Mouse (Mus musculus): Measurements from ENCODE around the gene Lat2.
"Not testable (repeated sequence)": the region's sequence is repeated elsewhere in the genome, so short reads cannot be mapped to it uniquely, and the experiment has no call there.

Gene Lat2

DNA sequence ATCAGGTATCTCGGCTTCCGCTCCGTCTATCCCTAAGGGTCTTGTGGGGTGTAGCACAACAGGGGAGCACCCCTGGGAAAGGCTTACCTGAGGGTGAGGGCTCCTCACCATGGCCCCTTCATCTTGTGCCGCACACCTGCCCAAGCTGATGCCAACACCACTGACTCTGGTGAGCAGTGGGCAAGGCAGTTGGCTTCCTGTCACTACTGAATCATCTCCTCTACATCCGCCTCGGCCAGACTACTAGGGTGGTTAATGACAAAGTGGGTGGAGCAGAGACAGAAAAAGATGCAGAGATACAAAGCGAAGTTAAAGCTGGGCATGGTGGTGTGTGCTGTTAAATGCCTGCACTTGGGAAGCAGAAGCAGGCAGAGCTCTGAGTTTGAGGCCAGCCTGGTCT, at the start of gene Lat2:
Gene Lat2 (minus strand): TSS at position 224 of the 400 bp plus-strand sequence.
- peak; percentile 74 for DNase-seq (ENCODE audit: low read depth, low spot score)

DNA sequence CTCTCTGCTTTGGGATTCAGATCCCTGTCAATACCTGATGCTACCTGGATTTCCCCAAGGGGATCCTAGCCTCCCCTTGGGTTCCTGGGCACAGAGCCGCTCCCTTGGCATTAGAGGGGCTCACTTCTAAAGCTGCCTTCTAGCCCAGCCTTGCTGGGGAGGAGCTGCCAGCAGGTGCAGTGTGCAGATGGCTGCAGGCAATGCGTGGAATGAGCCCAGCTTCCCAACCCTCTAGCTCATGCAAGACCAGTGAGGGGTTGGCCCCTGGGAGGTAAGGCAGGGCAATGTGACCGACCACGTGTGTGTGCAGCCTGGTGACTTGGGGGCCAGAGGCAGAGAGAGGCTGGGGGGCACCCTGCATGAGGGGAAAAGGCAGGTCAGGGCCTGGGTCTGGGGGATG, 41.9 kb upstream of the Lat2 start:
- no peak for DNase-seq (ENCODE audit: low read depth, low spot score)

- peak; percentile 42 for DNase-seq (ENCODE audit: low read depth, low spot score)
These were observed 37.2 kb upstream of the Lat2 start for GRCm38 (mm10) chr5:134652015-134652414.

DNA sequence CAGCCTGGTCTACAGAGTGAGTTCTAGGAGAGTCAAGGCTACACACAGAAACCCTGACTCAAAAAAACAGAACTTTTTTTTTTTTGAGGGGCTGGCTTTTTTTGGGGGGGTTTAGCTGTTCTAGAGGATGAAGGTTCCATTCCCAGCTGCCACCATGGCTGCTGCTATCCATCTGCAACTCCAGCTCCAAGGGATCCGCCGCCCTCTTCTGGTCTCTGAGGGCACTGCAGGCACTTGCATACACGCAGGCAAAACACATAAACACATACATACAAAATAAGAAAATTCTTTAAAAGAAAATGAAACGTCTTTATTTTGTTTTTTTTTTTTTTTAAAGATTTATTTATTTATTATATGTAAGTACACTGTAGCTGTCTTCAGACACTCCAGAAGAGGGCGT, 36.1 kb upstream of the Lat2 start:
- DNase-seq (ENCODE audit: low read depth, low spot score) = peak; percentile 30

GRCm38 (mm10) chr5:134648976-134649375, 34.2 kb upstream of the Lat2 start:
- DNase-seq (ENCODE audit: low read depth, low spot score) = not testable (repeated sequence)

- DNase-seq (ENCODE audit: low read depth, low spot score) = no peak
These were observed 32.6 kb upstream of the Lat2 start for GRCm38 (mm10) chr5:134647394-134647793.

GRCm38 (mm10) chr5:134646461-134646860, 31.6 kb upstream of the Lat2 start:
- no peak for DNase-seq (ENCODE audit: low read depth, low spot score)

DNA sequence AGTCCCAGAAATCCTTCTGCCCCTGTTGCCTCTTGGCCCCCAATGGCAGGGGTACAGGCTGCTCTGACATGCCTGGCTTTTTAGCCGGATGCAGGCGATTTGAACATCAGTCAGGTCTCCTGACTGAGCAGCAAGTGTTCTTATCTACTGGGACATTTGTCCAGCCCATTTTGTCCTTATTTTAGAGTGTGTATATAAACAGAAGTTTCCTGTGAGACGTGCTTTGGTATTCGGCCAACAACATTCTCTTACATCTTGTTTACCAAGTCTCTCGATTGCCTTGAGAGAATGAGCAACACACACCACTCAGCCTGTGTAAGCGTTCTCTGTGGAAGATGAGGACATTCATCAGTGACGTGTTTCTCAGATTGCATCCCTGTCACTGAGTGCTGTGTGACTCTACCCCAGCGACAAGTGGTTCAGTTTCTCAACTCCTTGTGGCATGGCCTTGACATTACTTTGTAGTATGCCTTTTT, 29.9 kb upstream of the Lat2 start:
- no peak for DNase-seq (ENCODE audit: low read depth, low spot score)

DNA sequence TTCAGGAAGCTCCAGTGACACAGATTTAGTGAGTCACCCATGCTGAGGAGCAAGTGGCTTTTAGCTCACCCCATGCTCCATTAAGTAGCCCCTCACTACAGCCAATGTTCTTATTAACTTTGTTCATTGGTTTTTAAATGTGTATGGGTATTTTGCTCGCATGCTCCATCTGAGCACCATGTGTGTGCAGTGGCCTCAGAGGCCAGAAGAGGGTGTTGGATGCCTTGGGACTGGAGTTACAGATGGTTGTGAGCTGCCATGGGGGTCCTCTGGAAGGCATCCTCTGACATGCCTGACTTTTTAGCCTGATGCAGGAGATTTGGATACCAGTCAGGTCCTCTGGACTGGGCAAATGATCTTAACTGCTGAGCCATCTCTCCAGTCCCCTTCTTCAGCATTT, 29.3 kb upstream of the Lat2 start:
- no peak for DNase-seq (ENCODE audit: low read depth, low spot score)

GRCm38 (mm10) chr5:134640371-134640770, 25.5 kb upstream of the Lat2 start:
- DNase-seq (ENCODE audit: low read depth, low spot score) = no peak

- DNase-seq (ENCODE audit: low read depth, low spot score) = peak; percentile 98
These were observed 24.5 kb upstream of the Lat2 start, which contains the start of gene Eif4h for GRCm38 (mm10) chr5:134639269-134639682. TSS of gene Eif4h (minus strand) at chr5:134639490.

- DNase-seq (ENCODE audit: low read depth, low spot score) = no peak
These were observed 23.8 kb upstream of the Lat2 start for GRCm38 (mm10) chr5:134638461-134639268.

DNA sequence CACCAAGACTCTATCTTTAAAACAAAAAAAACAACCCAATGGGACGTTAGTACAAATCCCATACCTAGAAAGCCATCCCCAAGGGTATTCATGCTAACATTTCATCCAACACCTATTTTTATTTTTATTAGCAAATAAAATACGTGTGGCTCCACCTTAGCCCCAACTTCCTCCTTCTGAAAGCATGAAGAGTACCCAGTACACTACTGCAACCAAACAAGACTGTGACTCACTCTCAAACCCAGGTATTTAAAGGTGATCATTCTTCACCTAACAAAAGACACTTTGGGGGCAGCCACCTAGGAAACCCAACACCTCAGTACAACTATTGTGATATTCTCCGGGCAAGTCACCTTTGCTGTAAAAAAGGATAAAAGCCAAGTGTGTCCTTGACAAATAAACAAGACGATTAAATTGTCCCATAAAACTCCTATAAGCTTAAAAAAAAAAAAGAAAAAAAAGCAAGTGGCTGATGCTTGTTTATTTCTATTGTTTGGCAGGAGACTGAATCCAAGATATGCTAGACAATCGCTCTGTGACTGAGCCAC, 23.1 kb upstream of the Lat2 start:
- no peak for DNase-seq (ENCODE audit: low read depth, low spot score)

DNA sequence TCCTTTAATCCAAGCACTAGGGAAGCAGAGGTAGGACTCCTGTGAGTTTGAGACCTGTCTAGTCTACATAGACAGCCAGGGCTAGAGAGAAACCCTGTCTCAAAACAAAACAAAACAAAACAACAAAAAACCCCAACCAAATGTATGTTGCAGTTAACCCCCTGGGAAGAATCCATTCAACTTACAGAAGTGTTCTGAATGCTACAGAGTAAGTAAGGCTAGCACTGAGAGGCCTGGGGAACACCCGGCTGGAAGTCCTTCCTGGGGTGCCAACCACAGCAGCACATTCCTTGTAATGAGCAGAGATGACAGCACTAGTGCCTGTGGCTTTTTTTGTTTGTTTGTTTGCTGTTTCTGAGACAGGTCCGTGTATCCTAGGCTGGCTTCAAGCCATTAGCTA, 18.0 kb upstream of the Lat2 start:
- no peak for DNase-seq (ENCODE audit: low read depth, low spot score)

DNA sequence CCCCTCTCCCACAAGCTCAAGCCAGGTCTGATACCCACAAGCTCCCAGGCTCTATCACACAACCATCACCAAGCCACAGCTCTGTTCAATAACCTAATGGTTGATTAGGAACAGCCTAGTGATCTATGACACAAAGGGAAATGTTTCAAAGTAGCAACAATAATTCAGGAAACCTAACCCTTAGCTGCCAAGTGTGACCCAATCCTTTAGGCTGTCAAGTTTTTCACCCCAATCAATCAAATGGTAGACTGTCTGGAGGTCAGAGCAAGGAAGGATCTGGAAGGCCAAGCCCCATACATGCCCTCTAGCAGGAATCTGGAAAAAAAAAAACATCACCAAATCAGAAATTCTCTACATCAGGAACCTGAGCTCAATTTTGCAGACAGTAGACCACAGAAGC, 16.0 kb upstream of the Lat2 start:
- DNase-seq (ENCODE audit: low read depth, low spot score) = no peak

DNA sequence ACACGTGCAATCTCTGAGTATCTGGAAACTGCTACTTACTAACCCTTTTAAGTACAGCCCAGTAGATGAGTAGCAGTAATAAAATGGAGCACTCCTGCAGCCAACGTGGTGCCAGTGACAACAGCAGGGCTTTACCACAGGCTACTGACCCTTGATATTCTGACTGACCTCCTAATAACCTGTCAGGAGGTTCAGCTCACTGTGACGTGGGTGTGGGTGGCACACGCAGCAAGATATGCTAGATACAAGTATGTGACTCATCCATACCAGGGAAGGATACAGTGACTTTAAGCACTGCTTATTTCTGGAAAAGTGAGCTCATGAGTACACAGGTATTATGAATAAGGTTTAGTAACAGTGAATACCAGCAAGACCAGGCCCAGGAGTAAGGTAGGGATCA, 14.7 kb upstream of the Lat2 start:
- DNase-seq (ENCODE audit: low read depth, low spot score) = peak; percentile 57

DNA sequence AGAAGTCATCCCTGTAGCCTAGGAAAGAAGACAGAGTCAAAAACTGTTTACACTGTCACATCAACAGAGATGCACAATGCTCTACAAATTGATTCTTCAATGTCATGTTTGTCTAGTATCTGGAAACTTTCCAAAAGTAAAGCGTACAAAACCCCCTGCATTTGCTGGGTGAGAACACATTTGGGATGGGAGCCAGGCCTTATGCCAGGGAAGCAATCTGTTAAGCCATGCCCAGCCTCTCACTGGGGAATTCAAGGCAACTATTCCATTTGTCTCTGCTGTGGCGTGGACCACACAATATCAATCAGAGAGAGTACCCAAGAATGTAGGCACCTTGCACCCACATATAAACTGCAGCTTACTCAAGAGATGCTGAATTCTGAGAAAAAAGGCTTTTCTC, 7.2 kb upstream of the Lat2 start:
- DNase-seq (ENCODE audit: low read depth, low spot score) = peak; percentile 88

DNA sequence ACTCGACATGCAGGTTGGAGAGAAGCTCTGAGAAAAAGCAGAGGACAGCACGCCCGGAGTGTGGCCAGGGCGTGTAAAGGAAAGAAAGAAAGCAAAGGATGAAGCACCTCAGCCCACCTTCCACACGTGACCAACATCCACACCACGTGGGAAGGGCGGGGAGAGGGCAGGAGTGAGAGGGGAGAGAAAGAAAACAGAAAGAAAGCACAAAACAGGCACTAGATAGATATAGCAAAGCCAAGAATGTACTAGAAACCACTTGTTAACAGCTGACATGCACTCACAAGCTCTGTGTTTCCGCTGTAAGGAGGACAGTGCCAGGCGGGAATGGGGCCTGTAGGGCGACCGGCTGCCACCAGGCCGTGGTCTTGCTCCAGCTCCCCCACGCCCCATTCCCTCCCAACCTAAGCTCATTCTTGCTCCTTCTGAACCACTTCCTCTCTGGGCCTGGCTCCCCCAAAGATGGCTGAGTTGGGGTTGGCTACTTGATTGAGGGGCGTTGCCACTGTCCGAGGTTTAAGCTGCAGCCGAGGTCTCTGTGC, 6.3 kb upstream of the Lat2 start:
- no peak for DNase-seq (ENCODE audit: low read depth, low spot score)

DNA sequence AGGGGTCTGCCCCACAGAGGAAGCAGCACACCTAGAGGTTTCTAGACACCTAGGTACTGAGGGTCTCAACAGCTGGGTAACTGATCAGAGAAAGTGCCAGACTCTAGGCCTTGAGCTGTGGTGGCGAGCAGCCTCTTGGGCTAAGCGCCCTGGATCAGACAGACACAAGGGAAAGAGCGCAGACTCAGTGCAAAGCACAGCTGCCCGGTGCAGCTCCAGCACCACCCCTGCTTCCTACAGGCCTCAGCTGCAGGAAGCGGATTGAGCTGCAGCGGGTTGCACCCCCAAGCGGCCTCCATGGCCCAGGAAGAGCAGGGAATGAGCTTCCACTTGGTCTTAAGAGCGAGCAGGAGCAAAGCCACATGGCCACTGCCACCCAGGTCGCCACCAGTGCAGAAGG, 5.6 kb upstream of the Lat2 start:
- DNase-seq (ENCODE audit: low read depth, low spot score) = peak; percentile 76

DNA sequence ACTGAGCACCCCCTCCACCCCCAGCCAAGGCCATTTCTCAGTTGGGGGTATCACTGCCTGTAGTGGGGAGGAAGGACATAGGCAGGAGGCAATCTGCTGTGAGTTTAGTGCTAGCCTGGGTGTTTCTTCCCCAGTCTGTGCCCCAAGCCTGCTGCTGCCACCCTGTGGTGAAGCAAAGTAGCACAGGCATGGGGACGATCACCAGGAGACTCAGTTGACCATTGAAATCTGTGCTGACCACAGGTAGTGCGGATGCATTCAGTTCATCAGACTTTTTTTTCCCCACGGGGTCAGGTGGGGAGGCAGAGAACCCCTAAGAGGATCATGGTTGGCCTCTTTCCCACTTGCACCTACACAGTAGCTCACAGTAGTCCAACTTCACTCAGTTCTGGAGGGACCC, 2.2 kb upstream of the Lat2 start:
- DNase-seq (ENCODE audit: low read depth, low spot score) = peak; percentile 61

DNA sequence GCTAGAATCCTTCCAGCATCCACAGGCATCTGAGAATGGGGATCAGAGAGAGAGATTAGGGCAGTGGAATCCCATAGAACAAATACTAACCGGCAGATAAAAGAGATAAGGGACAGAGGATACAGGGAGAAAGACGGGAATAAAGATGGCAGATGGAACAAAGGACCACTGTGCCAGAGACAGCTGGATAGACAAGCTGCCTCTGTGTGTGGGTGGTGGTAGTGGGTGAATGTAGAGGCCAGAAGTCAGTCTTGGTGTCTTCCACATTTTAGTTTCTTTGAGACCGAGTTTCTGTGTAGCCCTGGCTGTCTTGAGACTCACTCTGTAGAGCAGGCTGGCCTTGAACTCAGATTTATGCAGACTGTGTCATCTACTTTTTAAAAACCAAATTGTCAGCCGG, 955 bp upstream of the Lat2 start:
- peak; percentile 66 for DNase-seq (ENCODE audit: low read depth, low spot score)

DNA sequence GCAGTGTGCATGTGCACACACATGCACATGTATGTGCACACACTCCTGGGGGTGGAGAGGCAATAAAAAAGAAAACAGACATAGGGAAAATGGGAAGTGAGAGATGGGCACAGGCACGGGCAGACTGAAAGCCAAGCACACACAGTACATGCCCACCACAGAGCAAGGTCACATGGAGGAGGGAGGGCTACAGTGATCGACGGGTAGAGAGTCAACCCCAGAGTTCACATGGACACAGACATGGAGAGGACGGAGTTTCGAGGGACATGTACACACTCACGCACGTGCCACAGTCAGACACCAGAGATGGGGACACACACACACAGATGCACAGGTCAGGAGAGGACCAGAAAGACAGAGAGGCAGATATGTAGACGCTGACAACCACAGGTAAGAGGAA, 555 bp upstream of the Lat2 start:
- no peak for DNase-seq (ENCODE audit: low read depth, low spot score)

DNA sequence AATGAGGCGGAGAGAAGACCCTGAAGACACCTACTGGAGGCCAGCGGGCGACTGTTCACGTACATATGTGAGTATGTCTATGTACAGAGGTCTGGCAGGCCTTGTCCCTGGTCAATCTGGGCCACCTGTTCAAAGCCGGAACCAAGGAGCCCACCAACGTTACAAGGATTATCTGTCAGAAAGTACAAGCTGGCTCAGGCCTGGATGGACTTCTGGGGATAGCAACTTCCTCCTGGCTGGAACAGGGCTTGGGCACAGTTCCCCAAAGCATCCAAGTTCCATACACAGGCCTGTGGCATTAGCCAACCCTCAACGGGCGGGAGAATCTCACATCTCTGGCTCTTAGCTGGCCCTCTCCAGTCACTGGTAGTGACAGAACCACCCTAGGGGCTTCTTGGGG, 529 bp downstream of the Lat2 start:
- DNase-seq (ENCODE audit: low read depth, low spot score) = no peak
